Mouse (Mus musculus) forebrain, embryonic 15.5 days (tissue): ENCODE data around the gene Wt1. TPM values are rescaled to one million over a fixed set of nuclear protein-coding genes. Genes with fewer than 3 reads are reported as not detected.

ENCODE experiments used
- ATAC-seq: fragments of 200-750 bp; cut with Nextera tagmentation; replicated peaks from 2 replicates; pipeline ENCODE4 v1.8.0; 2017; ENCODE audit warnings: mild to moderate bottlenecking, moderate TSS enrichment, moderate library complexity
- H3K27ac ChIP-seq: fragments of 300-500 bp; sonication (generic); replicated peaks from 2 replicates; pipeline ENCODE4 v1.5.1; 2015; ENCODE audit warnings: mild to moderate bottlenecking, inconsistent platforms
- H3K27me3 ChIP-seq: fragments of 300-500 bp; sonication (generic); 2 replicates; pipeline ENCODE4 v1.6.1; 2015; ENCODE audit warnings: inconsistent platforms
- H3K36me3 ChIP-seq: fragments of 300-500 bp; sonication (generic); 2 replicates; pipeline ENCODE4 v1.6.1; 2015; ENCODE audit warnings: mild to moderate bottlenecking, inconsistent platforms
- H3K4me1 ChIP-seq: fragments of 300-500 bp; sonication (generic); 2 replicates; pipeline ENCODE4 v1.6.1; 2015; ENCODE audit warnings: inconsistent platforms
- H3K4me2 ChIP-seq: fragments of 300-500 bp; sonication (generic); replicated peaks from 2 replicates; pipeline ENCODE4 v1.6.1; 2015; ENCODE audit warnings: mild to moderate bottlenecking, inconsistent platforms
- H3K4me3 ChIP-seq: fragments of 300-500 bp; sonication (generic); 2 replicates; pipeline ENCODE4 v1.5.1; 2015; ENCODE audit warnings: mild to moderate bottlenecking, inconsistent platforms
- H3K9ac ChIP-seq: fragments of 300-500 bp; sonication (generic); replicated peaks from 2 replicates; pipeline ENCODE4 v1.6.1; 2015; ENCODE audit warnings: mild to moderate bottlenecking, inconsistent platforms
- H3K9me3 ChIP-seq: fragments of 300-500 bp; sonication (generic); 2 replicates; pipeline ENCODE4 v1.6.1; 2016; ENCODE audit warnings: inconsistent platforms
- WGBS: fragments of 180-500 bp; shearing (Covaris S2); methylation state at CpG from one replicate; pipeline ENCODE4 v1.1.7; 2015; ENCODE audit warnings: mixed read lengths; 5-methylcytosine and 5-hydroxymethylcytosine counted together
- polyA plus RNA-seq: library from polyadenylated mRNA; unstranded; fragments of >200 nt; fragmentation: Nextera tagmentation; extraction: Ambion mirVana; gene quantifications from 2 replicates; pipeline ENCODE4 v1.2.1, GENCODE M21; 2015

Wt1 gene
- polyA plus RNA-seq, 1 experiment from 2014 or later: not detected

DNA sequence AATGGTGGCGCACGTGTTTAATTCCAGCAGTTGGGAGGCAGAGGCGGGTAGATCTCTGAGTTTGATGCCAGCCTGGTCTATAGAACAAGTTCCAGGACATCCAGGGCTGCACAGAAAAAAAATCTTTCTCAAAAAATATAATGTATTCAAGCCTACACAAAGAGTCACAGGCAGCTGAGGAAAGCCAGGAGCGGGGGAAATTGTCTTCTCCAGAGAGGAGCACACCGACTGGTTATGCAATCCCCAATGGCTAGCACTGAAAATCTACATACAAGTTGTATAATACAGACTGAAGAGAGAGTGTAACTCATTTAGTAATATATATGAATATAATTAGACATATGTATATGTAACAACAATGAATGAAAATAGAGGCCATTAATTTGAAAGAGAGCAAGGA, 25.2 kb downstream of the Wt1 start:
- 92% methylated on average over 5 of the region's 5 CpGs for WGBS
- H3K36me3 ChIP-seq: no peaks in the 10 kb centered on the region

DNA sequence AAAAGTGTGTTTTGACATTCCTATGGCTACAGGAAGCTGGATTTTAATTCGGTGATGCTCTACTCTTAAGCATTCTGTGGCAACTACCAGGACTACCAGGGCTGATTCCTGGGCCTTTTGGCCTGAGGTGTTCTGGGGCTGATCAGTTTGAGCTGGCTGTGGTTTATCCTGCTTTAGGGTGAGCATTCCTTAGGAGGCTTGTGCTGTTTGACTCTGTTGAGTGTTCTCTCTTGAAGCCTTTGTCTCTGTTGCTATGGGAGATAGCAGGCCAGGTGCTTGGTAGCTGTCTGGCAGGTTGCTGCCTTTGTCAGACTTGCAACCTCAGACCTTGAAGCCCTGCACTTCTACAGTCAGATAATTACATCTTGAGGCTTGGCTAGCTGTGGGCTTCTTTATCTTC, 26.7 kb downstream of the Wt1 start:
- no peaks in the 10 kb centered on the region for H3K27me3 ChIP-seq
- H3K4me2 ChIP-seq: no peak overlapping the region
- no peak for ATAC-seq
- 89% methylated on average over 1 of the region's 1 CpGs for WGBS
- no peaks in the 10 kb centered on the region for H3K36me3 ChIP-seq
- H3K9me3 ChIP-seq: no peaks in the 10 kb centered on the region
- H3K4me1 ChIP-seq: no peaks in the 10 kb centered on the region
- no peak overlapping the region for H3K4me3 ChIP-seq
- no peak overlapping the region for H3K9ac ChIP-seq
- H3K27ac ChIP-seq: no peak overlapping the region

More for the DNA sequence above, 25.2 kb downstream of the Wt1 start:
- ATAC-seq: no peak
- Histone ChIP-seq H3K27ac (no peak overlapping the region), H3K4me3 (no peak overlapping the region), H3K9me3 (no peaks in the 10 kb centered on the region), H3K4me2 (no peak overlapping the region), H3K9ac (no peak overlapping the region), H3K27me3 (no peaks in the 10 kb centered on the region), H3K4me1 (no peaks in the 10 kb centered on the region)

DNA sequence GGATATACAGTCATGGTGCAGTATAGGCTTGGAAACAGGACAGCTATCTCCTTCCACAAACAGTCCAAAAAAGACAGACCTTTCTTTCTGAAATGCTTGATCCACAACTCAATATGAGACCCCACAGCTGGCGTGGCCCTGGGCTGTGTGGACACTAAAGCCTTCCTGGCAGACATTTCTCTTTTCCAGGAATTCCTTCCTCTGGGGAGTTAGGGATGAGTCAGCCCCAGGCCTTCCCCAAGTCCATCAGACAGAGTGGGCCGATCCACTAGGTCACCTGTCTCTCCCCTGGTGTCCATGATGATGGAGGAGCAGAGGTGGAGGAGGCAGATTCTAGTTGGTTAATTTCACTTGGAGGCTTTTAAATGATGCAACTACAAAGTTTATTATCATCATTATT, 34.6 kb downstream of the Wt1 start:
- Histone ChIP-seq H3K27ac (no peak overlapping the region), H3K4me1 (no peaks in the 10 kb centered on the region), H3K9ac (no peak overlapping the region), H3K9me3 (no peaks in the 10 kb centered on the region), H3K4me2 (no peak overlapping the region), H3K4me3 (no peak overlapping the region), H3K27me3 (no peaks in the 10 kb centered on the region), H3K36me3 (no peaks in the 10 kb centered on the region)
- ATAC-seq: no peak
- WGBS: 91% methylated on average over 2 of the region's 2 CpGs

DNA sequence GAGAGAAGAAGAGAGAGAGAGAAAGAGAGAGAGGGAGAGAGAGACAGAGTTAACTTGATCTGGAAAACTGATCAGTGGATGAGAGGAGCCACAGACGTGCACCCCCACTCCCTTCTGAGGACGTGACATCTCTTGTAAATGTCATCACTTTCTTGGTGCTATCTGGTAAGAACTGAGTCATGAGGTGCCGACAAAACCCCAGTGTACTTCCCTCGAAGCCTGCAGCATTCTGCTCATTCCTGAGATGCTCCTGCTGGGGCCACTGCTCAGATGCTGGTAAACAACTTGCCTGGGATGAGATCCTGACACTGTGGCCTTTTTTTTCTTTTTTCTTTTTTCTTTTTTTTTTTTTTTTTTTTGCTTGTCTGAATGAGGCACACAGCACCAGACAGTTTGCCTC, 36.4 kb downstream of the Wt1 start:
- 54% methylated on average over 4 of the region's 4 CpGs for WGBS

DNA sequence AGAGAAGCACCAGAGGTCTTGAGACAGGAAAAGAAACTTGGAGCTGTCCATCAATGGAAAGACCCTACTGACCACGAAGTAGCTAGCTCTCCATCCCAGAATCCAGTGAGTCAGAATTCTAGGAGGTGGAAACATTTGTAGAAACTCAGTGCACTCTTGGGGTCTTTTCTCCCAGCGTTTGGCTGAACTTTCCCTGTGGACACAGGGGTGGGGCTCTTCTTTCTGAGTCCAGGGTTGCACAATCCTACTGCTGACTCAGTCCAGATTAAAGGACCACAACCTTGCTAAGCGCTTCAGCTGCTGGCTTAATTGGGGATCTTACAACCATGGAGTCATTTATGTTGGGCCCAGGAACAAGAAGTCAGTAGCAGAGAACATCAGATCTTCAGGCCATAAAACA, 41.8 kb downstream of the Wt1 start:
- H3K4me3 ChIP-seq: no peak overlapping the region
- H3K27ac ChIP-seq: no peak overlapping the region
- 82% methylated on average over 3 of the region's 3 CpGs for WGBS
- no peak overlapping the region for H3K4me2 ChIP-seq
- no peak overlapping the region for H3K9ac ChIP-seq
- no peaks in the 10 kb centered on the region for H3K9me3 ChIP-seq
- H3K4me1 ChIP-seq: no peaks in the 10 kb centered on the region
- ATAC-seq: no peak
- H3K36me3 ChIP-seq: no peaks in the 10 kb centered on the region
- no peaks in the 10 kb centered on the region for H3K27me3 ChIP-seq

More for the DNA sequence above, 36.4 kb downstream of the Wt1 start:
- Histone ChIP-seq H3K9ac (no peak overlapping the region), H3K27me3 (no peaks in the 10 kb centered on the region), H3K4me2 (no peak overlapping the region), H3K4me3 (no peak overlapping the region), H3K4me1 (no peaks in the 10 kb centered on the region), H3K36me3 (no peaks in the 10 kb centered on the region), H3K27ac (no peak overlapping the region), H3K9me3 (no peaks in the 10 kb centered on the region)
- no peak for ATAC-seq

DNA sequence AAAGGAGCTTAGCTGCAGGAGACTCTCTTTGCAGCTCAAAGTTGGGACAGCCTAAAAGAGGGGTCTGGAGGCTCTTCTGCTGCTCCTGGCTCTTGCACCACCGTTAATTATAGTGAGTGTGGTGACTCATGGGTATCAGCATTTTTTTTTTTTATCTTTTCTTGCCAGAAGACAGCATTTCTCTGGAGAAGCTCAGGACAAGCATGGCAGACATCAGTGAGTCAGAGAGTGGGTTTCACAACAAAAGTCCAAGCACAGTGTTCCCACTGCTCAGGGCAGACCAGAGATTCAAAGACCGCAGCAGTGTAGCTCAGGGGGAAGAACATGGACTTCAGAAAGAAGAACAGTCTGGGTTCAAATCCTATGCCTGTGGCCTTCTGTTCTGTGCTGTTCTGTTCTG, 47.9 kb downstream of the Wt1 start:
- Histone ChIP-seq H3K4me2 (no peak overlapping the region), H3K27ac (no peak overlapping the region), H3K4me3 (no peak overlapping the region), H3K9me3 (no peaks in the 10 kb centered on the region), H3K4me1 (no peaks in the 10 kb centered on the region), H3K9ac (no peak overlapping the region), H3K36me3 (no peaks in the 10 kb centered on the region), H3K27me3 (no peaks in the 10 kb centered on the region)
- no peak for ATAC-seq
- WGBS: 69% methylated on average over 2 of the region's 2 CpGs

DNA sequence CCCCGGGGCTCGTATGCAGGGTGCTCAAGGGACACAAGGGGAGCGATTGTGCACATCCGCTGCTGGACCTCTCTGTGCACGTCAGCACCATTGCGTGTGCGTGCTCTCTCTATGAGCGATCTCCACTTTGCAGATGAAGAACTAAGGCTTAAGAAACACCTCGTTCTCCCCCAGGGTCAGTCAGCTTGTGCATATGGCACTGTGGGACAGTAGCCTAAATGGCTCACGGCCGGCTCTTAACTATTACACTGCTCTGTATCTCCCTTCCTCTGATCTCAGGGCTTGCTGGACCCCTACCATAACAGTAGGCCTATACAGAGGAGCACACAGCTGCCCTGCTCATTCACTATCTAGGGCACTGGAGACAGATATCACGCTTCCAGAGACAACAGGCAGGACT, 52.5 kb downstream of the Wt1 start:
- ATAC-seq: no peak
- Histone ChIP-seq H3K4me3 (no peak overlapping the region), H3K4me1 (no peaks in the 10 kb centered on the region), H3K27ac (no peak overlapping the region), H3K27me3 (no peaks in the 10 kb centered on the region), H3K36me3 (no peaks in the 10 kb centered on the region), H3K9ac (no peak overlapping the region), H3K9me3 (no peaks in the 10 kb centered on the region), H3K4me2 (no peak overlapping the region)
- WGBS: 88% methylated on average over 12 of the region's 12 CpGs

DNA sequence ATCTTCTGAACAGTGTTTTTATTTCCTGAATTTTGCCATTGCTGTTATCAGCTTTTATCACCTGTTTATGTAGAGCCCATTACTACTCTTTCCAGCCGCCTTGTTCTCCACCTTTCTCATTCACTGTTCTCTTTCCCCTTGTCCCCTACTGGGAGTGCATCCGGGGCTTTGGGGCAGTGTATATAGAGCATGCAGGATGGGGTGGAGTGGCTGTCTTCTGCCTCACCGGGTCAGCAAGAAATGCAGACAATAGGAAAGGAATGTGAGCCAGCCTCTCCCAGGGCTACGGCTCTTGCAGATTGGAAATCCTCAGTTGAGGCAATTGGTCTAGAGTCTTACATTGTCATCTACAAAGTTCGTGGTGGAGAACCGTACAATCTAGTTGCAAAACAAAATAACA, 56.2 kb downstream of the Wt1 start:
- Histone ChIP-seq H3K27me3 (no peaks in the 10 kb centered on the region), H3K27ac (no peak overlapping the region), H3K9me3 (no peaks in the 10 kb centered on the region), H3K36me3 (no peaks in the 10 kb centered on the region), H3K4me2 (no peak overlapping the region), H3K4me3 (no peak overlapping the region), H3K4me1 (no peaks in the 10 kb centered on the region), H3K9ac (no peak overlapping the region)
- 28% methylated on average over 6 of the region's 6 CpGs for WGBS
- no peak for ATAC-seq

DNA sequence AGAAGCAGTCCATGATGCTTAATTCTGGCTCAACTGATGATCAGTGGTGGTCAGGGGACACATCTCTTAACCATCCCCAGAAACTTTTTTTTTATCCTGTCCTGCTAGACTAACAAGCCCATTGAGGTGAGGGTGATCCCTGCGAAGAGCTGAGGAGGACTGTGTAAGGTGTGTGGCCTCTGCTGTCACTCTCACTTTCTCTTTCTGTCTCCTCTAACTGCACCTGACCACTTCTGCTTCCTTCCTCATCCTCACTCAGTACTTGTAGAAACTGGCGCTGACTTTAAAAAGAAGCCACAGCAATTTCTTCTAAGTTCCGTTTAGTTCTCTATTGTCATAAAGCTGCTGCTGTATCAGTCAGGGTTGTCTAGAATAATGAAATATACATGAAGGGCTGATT, 58.8 kb downstream of the Wt1 start:
- H3K27me3 ChIP-seq: no peaks in the 10 kb centered on the region
- no peaks in the 10 kb centered on the region for H3K9me3 ChIP-seq
- no peaks in the 10 kb centered on the region for H3K36me3 ChIP-seq
- no peak overlapping the region for H3K27ac ChIP-seq
- H3K4me2 ChIP-seq: no peak overlapping the region
- WGBS: 90% methylated on average over 3 of the region's 3 CpGs
- H3K9ac ChIP-seq: no peak overlapping the region
- H3K4me3 ChIP-seq: no peak overlapping the region
- no peaks in the 10 kb centered on the region for H3K4me1 ChIP-seq
- ATAC-seq: no peak

DNA sequence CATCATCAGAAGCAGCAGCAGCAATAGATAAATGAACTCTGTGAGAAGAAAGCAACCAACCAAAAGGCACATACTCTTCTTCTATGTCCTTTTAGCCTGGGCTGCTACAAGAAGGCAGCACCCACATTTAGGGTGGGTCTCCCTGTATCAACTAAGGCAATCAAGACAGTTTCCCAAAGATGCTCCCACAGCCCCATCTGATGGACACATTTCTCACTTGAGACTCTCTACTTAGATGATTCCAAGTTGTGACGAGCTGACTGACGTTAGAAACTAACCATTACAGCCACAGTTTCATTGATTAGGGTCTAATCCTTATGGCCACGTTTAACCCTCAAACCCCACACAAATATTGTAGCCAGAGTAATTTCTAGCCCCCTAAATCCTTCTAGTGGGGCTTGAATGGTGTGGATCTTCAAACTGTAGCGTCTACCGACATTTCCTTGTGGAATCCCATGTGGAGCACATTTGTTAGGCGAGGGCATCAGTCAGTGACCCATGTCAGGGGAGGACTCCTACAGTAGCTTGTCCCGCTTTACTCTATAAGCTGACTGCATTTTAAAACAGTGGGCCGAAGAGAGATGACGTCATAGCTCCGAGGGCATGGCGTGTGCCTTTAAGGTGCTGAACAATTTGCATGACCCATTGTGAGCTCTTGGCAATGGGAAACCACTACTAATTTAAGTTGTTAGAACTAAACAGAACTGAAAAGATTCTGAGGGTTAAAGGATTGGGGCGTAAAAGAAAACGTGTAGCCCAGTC, 59.6 kb downstream of the Wt1 start:
- no peak overlapping the region for H3K4me3 ChIP-seq
- H3K27ac ChIP-seq: no peak overlapping the region
- 71% methylated on average over 13 of the region's 13 CpGs for WGBS
- no peak overlapping the region for H3K4me2 ChIP-seq
- no peaks in the 10 kb centered on the region for H3K36me3 ChIP-seq
- H3K27me3 ChIP-seq: no peaks in the 10 kb centered on the region
- ATAC-seq: no peak
- no peaks in the 10 kb centered on the region for H3K9me3 ChIP-seq
- no peak overlapping the region for H3K9ac ChIP-seq
- H3K4me1 ChIP-seq: no peaks in the 10 kb centered on the region

DNA sequence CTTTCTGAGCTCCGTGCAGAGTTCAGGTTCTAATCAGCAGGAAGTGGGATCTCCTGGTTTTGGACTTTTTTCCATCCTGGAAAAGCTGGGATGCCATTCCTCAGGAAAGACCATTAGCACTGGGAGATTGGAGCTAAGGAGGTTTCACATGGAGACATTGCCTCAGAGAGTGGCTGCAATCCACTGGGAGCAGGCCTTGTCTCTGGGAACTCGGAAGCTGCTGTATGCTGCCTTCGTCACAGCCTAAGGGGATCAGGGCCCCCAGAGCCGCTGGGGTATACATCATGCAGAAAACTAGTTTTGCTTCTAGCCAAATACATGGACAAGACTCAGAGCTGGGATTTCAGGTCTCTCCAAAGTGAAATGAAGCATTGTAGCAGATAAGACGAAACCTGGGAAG, 60.3 kb downstream of the Wt1 start:
- Histone ChIP-seq H3K4me2 (no peak overlapping the region), H3K9ac (no peak overlapping the region), H3K36me3 (no peaks in the 10 kb centered on the region), H3K9me3 (no peaks in the 10 kb centered on the region), H3K27ac (no peak overlapping the region), H3K4me3 (no peak overlapping the region), H3K4me1 (no peaks in the 10 kb centered on the region), H3K27me3 (no peaks in the 10 kb centered on the region)
- ATAC-seq: no peak
- 82% methylated on average over 5 of the region's 5 CpGs for WGBS

DNA sequence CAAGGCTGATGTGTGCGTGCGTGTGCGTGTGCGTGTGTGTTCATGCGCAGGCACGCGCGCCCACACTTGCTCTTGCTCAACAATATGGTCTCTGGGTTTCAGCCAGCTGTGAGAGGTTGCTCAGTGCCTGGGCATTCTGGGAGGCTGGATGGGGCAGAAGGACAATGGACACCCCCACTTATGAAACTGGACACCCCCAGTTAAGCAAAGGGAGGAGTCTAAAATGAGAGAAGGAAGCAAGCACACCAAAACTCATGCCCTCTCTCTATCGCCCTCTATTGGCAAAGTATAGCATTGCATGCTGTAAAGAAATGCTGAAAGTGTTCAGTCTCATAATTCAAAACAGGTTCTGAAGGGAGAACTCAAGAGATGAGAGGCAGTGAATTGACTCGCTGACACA, 61.9 kb downstream of the Wt1 start:
- ATAC-seq: no peak
- Histone ChIP-seq H3K4me1 (no peaks in the 10 kb centered on the region), H3K4me2 (no peak overlapping the region), H3K36me3 (no peaks in the 10 kb centered on the region), H3K27me3 (no peaks in the 10 kb centered on the region), H3K9me3 (no peaks in the 10 kb centered on the region), H3K4me3 (no peak overlapping the region), H3K9ac (no peak overlapping the region), H3K27ac (no peak overlapping the region)
- WGBS: 79% methylated on average over 10 of the region's 10 CpGs

DNA sequence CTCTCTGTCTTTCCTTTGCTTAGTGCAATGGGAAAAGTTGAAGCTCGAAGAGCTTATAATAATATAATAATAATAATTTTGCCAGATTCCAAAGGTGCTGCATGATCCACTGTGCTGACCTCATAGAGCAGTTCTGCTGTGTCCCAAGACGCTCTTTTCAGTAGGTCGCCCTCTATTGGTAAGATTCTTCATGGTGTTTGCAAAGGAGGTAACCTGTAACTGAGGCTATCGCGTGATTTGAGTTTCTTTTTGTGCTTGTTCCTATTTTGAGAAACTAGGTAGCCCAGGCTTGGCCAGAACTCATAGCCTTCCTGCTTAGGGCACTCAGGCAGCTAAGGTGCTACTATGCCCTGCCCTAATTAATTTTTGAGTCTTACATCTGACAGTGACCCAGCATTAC, 63.0 kb downstream of the Wt1 start:
- H3K4me1 ChIP-seq: no peaks in the 10 kb centered on the region
- WGBS: 30% methylated on average over 5 of the region's 5 CpGs
- no peaks in the 10 kb centered on the region for H3K27me3 ChIP-seq
- H3K9ac ChIP-seq: no peak overlapping the region
- no peak overlapping the region for H3K4me2 ChIP-seq
- no peak overlapping the region for H3K4me3 ChIP-seq
- ATAC-seq: no peak
- H3K27ac ChIP-seq: no peak overlapping the region
- no peaks in the 10 kb centered on the region for H3K9me3 ChIP-seq
- no peaks in the 10 kb centered on the region for H3K36me3 ChIP-seq
